Mouse (Mus musculus): ENCODE results near the gene Psg17. TPM values are rescaled to one million over a fixed set of nuclear protein-coding genes. Genes with fewer than 3 reads are reported as not detected.
"Not testable (repeated sequence)": the region's sequence is repeated elsewhere in the genome, so short reads cannot be mapped to it uniquely, and the experiment has no call there.

Psg17 gene
- total RNA-seq, 2 experiments from 2014 or later = not detected

DNA sequence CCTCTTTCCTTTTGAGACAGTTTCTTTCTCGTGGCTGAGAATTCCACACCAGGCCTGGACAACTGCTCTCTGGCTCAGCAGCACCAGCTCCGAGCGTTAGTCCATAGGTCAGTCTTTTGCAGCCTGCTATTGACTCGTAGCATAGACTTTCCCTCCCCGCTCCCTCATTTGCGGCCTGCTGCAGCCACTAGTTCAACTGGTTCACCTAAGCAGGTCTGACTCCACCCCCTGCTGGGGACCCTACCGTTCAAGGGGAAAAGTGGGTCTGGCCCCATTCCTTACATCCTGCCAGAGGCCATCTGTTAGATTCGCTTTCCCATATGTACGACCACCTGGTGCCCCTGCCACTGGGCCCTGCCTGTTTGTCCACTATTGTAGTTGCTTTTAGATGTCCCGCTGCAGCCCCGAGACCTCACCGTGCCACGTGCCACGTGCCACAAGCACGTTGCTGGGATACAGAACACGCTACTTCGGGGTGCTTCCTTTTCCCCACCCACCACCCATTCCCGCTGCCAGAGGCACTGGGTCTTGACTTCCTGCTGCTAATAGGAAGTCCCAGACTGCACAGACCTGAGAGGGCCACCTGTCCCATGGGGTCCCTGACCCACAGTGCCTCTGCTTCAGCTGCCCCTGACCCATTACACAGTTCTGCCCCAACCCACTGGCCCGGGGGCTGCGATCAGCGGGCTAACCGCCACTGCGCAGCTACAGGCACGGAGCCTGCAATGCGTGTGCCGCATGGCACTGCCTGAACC, 6.6 kb upstream of the Psg17 start:
- Histone ChIP-seq H3K4me3 (no peak overlapping the region), H3K27ac (no peak overlapping the region)
- DNase-seq = no peak
- TF ChIP-seq CTCF (IDR thresholded peaks at IDR 0.05) = no peak
- intact Hi-C loops (cut with DNase I) = loop anchor here (2.0 kb wide), 1 partner anchor 45 kb away; no protein-coding TSS in a partner anchor

DNA sequence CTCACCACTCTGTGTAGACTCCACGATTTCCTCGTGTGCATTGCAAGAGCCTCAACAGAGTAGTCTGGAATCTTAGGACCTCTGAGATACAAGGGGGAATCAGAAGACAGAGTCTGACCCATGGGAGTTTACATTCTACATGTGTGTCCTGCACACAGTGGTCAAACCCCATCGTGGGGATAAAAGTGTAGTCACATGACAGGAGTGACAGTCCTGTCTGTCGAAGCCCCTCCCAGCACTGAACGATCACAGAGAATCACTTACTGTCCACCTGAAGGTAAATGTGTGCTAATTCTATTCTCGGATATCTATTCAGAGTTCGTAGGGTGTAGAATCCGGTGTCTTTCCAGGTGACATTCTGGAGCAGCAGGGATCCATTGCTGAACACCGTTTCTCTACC, 3.1 kb downstream of the Psg17 start:
- H3K4me3 ChIP-seq = no peak overlapping the region
- no peak for DNase-seq
- intact Hi-C loops (cut with DNase I) = no loop called here
- H3K27ac ChIP-seq = no peak overlapping the region
- TF ChIP-seq CTCF (IDR thresholded peaks at IDR 0.05) = no peak

- no peak for DNase-seq
- TF ChIP-seq CTCF (IDR thresholded peaks at IDR 0.05) = no peak
- intact Hi-C loops (cut with DNase I) = no loop called here
- H3K27ac ChIP-seq = no peak overlapping the region
- no peak overlapping the region for H3K4me3 ChIP-seq
These were observed 17.9 kb downstream of the Psg17 start for GRCm38 (mm10) chr7:18803526-18803925.

GRCm38 (mm10) chr7:18799129-18799528, 22.3 kb downstream of the Psg17 start:
- no peak for DNase-seq
- intact Hi-C loops (cut with DNase I) = no loop called here
- peak; percentile 27; the same call in 1 of the 2 replicates for TF ChIP-seq CTCF (IDR thresholded peaks at IDR 0.05)
- H3K27ac ChIP-seq = no peak overlapping the region
- H3K4me3 ChIP-seq = no peak overlapping the region

- DNase-seq = no peak
- intact Hi-C loops (cut with DNase I) = no loop called here
- no peak within 1 kb of the TSS for H3K27ac ChIP-seq
- no peak for TF ChIP-seq CTCF (IDR thresholded peaks at IDR 0.05)
- no peak within 1 kb of the TSS for H3K4me3 ChIP-seq
These were observed 23.0 kb downstream of the Psg17 start, which contains the start of gene Psg19 for GRCm38 (mm10) chr7:18798420-18798819. Psg19 (minus strand) TSS chr7:18798520.

- H3K27ac ChIP-seq; H3K4me3 ChIP-seq; DNase-seq; intact Hi-C loops (cut with DNase I): not testable (repeated sequence)
These were observed 30.7 kb downstream of the Psg17 start for GRCm38 (mm10) chr7:18790671-18791070.

- not testable (repeated sequence) for H3K27ac ChIP-seq
These were observed 40.1 kb downstream of the Psg17 start for GRCm38 (mm10) chr7:18781301-18781700.

GRCm38 (mm10) chr7:18779337-18779781, 42.0 kb downstream of the Psg17 start:
- Histone ChIP-seq H3K27ac (no peak overlapping the region), H3K4me3 (no peak overlapping the region)
- no peak for DNase-seq
- TF ChIP-seq CTCF (IDR thresholded peaks at IDR 0.05) = no peak
- intact Hi-C loops (cut with DNase I) = no loop called here

More at GRCm38 (mm10) chr7:18781301-18781700, 40.1 kb downstream of the Psg17 start:
- DNase-seq; H3K4me3 ChIP-seq; intact Hi-C loops (cut with DNase I): not testable (repeated sequence)
- peak; percentile 44 for TF ChIP-seq CTCF (IDR thresholded peaks at IDR 0.05)

Other genes starting within 250 kb of the Psg17 start
- gene Psg23, start 205.1 kb downstream of the Psg17 start, total RNA-seq (2021) = not detected
- gene Psg21, start 164.9 kb downstream of the Psg17 start, total RNA-seq (2021) = not detected
- not detected for gene Psg20, start 135.4 kb downstream of the Psg17 start, total RNA-seq (2021)
- not detected for gene Psg22, start 103.5 kb downstream of the Psg17 start, total RNA-seq (2021)
- not detected for gene Psg19, start 23.1 kb downstream of the Psg17 start, total RNA-seq (2021)
- 1 to 10 TPM; 2.4 to 4.0 TPM for gene Mill2, start 18.4 kb upstream of the Psg17 start, total RNA-seq (2021)
- gene Pglyrp1, start 49.7 kb upstream of the Psg17 start, total RNA-seq (2021) = not detected
- 1 to 10 TPM; 4.1 to 5.6 TPM for gene Ccdc61, start 88.8 kb upstream of the Psg17 start, total RNA-seq (2021)
- 1 to 10 TPM; 1.6 to 2.1 TPM for gene Nova2, start 104.3 kb upstream of the Psg17 start, total RNA-seq (2021)
- not detected for gene Nanos2, start 165.8 kb upstream of the Psg17 start, total RNA-seq (2021)
- gene Mypop, start 169.6 kb upstream of the Psg17 start, total RNA-seq (2021) = 1 to 10 TPM; 6.3 to 6.7 TPM
- 10 to 100 TPM; 18.2 to 20.5 TPM for gene Irf2bp1, start 182.4 kb upstream of the Psg17 start, total RNA-seq (2021)
- not detected for gene Foxa3, start 201.9 kb upstream of the Psg17 start, total RNA-seq (2021)
- 10 to 100 TPM; 70.9 to 81.5 TPM for gene Sympk, start 202.8 kb upstream of the Psg17 start, total RNA-seq (2021)
- not detected for gene Rsph6a, start 233.1 kb upstream of the Psg17 start, total RNA-seq (2021)

All from gastrocnemius, adult 2 months (tissue).